Mouse (Mus musculus): ENCODE measurements around the gene Hist1h2bj. TPM values are rescaled to one million over a fixed set of nuclear protein-coding genes. Genes with fewer than 3 reads are reported as not detected.

Hist1h2bj gene
- 10 to 100 TPM; 12.9 to 15.9 TPM for total RNA-seq (2021)
- long read RNA-seq, experiment 1: 0 reads
- long read RNA-seq, experiment 2, partial matches to known transcripts: 0 of 2 reads
- long read RNA-seq, experiment 2, other reads (novel, unspliced or antisense): 1 of 2 reads

- Histone ChIP-seq H3K27ac (peak within 1 kb of the TSS; percentile 86), H3K4me3 (peak within 1 kb of the TSS; percentile 54)
- peak; percentile 89 to 96 for DNase-seq (ENCODE audit: low spot score in 2 of 2)
Measured at GRCm38 (mm10) chr13:22042568-22043502, at the start of gene Hist1h2bj, which contains the start of gene Hist1h2ag. Hist1h2bj (plus strand) TSS chr13:22043214. Hist1h2ag (minus strand) TSS chr13:22042944.

DNA sequence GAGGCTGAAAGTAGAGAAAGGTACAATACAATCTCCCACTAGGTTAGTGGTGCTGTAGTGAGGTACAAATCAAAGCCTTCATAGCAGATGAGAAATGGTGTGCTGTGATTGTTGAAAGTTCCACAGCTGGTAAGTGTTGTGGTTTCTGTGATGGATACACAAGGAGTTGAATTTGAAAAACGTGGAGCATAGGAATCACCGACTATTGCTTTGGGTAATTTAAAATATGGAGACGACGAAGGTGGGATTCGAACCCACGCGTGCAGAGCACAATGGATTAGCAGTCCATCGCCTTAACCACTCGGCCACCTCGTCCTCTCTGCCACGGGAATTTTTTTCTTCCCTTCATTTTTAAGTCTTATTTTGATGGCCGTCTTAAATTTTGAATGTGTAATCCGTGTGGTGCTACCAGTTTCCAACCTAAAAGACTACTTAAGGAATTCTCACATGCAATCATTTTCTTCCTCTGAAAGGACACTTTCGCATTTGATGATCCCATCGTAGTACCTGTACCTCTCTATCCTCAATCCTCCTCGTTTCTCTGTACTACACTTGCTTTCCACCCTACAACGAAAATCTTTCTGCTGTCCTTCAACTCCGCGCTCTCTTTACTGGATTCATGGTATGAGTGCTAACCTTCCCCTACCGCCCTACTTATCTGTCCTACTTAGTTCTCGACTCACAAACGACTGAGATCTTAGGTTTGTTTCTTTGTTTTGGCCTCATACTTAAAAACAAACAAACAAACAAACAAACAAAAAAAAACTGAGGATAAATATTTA lies 48.9 kb upstream of the Hist1h2bj start:
- TF ChIP-seq CTCF (conservative IDR thresholded peaks at IDR 0.05): no peak
- Histone ChIP-seq H3K27ac (no peak overlapping the region), H3K4me3 (no peak overlapping the region)
- peak in 1 of 2 experiments; percentile 46 for DNase-seq (ENCODE audit: low spot score in 2 of 2)

- TF ChIP-seq CTCF (conservative IDR thresholded peaks at IDR 0.05): no peak
- no peak overlapping the region for H3K27ac ChIP-seq
- H3K4me3 ChIP-seq: peak overlapping the region; percentile 31
- no peak for DNase-seq (ENCODE audit: low spot score in 2 of 2)
Measured at GRCm38 (mm10) chr13:21994896-21995295, 48.1 kb upstream of the Hist1h2bj start.

DNA sequence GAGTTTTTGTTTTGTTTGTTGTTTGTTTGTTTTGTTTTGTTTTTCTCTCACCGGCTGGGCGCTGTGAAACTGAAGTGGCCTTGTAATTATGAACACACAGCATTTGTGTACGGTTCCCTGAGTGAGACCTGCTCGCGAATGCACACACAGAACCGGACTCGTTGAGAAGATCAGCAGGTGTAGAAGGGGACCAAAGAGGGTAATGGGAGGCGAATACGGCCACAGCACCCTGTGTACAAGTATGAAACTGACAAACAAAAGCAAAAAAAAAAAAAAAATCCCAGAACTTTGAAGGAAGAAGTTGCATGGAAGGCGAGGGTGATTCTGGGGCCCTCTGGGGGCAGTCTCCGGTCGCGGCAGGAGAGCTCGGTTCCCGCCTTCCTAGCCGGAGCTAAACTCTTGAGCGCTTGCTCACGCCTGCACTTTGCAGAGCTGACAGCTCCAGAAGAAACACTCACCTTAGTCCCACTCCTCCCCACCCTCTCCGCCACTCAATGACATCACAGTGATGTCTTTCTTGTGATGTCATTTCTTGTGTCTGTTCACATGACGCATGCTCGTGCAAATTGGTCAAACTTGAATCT lies 47.6 kb upstream of the Hist1h2bj start:
- peak; percentile 18; the same call in 1 of the 2 replicates for TF ChIP-seq CTCF (conservative IDR thresholded peaks at IDR 0.05)
- no peak overlapping the region for H3K27ac ChIP-seq
- DNase-seq (ENCODE audit: low spot score in 2 of 2): no peak
- H3K4me3 ChIP-seq: peak overlapping the region; percentile 31

DNA sequence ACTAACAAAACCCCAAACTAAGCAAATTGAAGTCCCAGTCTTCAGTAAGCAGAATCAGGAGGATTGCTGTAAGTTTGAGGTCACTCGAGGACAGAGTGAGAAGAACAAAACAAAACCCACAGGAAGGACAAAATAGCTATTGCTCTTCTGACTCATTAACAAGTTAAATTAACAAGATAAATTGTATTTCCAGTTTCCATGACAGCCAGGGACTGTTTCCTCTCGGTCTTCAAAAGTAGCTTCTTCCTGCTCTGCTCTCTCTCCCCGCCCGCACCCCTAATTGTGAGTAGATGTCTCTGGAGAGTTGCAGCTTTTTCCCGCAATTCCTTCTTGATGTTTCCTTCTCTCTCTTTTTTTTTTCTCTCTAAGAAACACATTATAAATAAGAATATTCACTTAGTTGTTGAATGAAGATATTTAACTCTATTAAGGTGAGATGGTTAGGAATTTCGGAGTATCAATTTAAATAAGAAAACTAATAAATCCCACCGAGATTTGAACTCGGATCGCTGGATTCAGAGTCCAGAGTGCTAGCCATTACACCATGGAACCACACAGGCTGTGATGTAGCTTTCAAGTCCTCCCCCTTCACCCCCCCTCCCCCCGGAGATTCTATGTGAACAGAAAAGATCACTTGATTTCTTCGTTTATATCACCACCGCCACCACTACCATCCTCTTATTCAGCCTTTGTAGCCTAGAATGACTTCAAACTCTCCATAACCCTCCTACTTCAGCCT lies 46.7 kb upstream of the Hist1h2bj start:
- no peak for DNase-seq (ENCODE audit: low spot score in 2 of 2)
- no peak overlapping the region for H3K27ac ChIP-seq
- H3K4me3 ChIP-seq: peak overlapping the region; percentile 39
- no peak for TF ChIP-seq CTCF (conservative IDR thresholded peaks at IDR 0.05)

DNA sequence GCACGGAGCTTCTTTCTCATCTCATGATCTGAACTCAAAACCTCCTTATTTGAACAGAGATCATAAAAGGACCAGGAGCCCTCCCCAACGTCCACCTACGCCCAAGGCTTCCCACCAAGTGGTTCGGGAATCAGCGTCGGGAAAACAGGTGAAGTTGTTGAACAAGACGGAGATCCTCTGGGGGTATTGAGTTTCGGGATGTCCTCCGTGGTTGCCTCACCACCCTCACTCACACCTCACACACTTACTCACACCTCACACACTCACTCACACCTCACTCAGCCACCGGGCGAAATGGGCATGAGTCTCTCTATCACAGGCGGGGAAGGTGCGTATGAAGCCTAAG lies 46.2 kb upstream of the Hist1h2bj start:
- TF ChIP-seq CTCF (conservative IDR thresholded peaks at IDR 0.05): no peak
- peak overlapping the region; percentile 39 for H3K4me3 ChIP-seq
- no peak overlapping the region for H3K27ac ChIP-seq
- no peak for DNase-seq (ENCODE audit: low spot score in 2 of 2)

DNA sequence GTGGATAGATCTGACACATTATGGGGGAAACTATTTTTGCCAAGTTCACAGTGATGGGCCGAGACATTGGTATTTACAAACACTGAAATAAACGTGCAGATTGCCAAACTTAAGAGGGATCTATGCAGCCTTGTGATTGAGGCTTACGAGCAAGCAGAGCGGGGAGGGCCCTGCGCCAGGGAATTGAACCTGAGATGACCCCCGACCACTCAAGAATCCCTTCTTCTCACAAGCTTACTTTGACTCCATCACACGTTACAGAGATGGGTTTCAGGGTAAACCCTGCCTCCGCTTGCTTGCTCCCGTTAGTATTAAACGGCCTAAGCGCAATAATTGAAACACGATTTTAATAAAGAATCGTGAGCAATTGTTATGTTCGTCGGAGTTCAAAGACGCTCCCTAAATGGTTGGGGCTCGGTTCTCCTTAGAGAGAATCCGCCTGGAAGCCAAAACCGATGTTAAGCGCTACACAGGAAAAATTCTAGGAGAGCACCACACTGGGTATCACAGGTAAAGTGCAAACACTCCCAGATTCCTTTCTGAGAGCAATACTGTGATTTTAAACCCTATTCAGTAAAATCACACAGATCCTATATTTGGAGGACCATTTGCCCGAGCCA lies 45.7 kb upstream of the Hist1h2bj start:
- no peak for DNase-seq (ENCODE audit: low spot score in 2 of 2)
- TF ChIP-seq CTCF (conservative IDR thresholded peaks at IDR 0.05): no peak
- H3K4me3 ChIP-seq: peak overlapping the region; percentile 39; the same call in 1 of the 2 replicates
- no peak overlapping the region for H3K27ac ChIP-seq

- DNase-seq (ENCODE audit: low spot score in 2 of 2): no peak
- TF ChIP-seq CTCF (conservative IDR thresholded peaks at IDR 0.05): no peak
- no peak overlapping the region for H3K4me3 ChIP-seq
- H3K27ac ChIP-seq: no peak overlapping the region
Measured at GRCm38 (mm10) chr13:21997821-21998220, 45.2 kb upstream of the Hist1h2bj start.

DNA sequence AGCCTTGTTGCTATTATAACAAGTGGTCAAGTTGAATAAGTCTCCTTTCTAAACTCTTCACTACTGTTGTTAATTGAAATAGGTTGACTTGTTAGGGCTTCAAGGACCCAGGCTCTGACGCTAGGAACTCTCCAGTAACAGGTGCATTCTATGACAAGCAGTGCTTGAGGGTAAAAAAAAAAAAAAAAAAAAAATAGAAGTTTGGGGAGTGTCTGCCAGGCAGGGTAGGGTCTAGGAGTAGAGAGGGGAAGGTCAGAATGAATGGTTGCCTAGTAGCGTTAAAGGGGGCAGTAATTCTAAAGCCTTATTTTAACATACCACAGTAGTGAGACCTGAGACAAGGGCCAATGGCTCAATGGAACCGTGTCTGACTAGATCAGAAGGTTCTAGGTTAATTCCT lies 44.6 kb upstream of the Hist1h2bj start:
- DNase-seq (ENCODE audit: low spot score in 2 of 2): no peak
- H3K27ac ChIP-seq: no peak overlapping the region
- TF ChIP-seq CTCF (conservative IDR thresholded peaks at IDR 0.05): no peak
- no peak overlapping the region for H3K4me3 ChIP-seq

DNA sequence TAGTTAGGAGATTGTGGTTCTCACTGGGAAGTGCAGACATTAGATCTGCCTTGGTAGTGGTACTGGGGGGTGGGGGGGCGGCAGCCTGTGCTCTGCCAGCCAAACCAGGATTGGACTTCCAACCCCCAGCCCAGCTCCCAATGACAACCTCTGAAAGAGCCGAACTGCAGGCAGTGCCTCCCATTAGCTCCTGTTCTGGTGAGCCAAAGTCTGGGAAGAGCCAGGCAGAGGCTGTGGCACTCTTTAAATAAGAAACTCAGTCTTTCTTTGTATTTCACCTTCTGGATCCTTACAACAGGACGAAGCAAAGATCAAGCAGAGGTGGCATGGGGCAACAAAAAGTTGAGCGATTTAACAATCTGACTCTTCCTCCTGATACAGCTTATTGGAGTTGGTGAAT lies 43.9 kb upstream of the Hist1h2bj start:
- TF ChIP-seq CTCF (conservative IDR thresholded peaks at IDR 0.05): no peak
- no peak overlapping the region for H3K4me3 ChIP-seq
- DNase-seq (ENCODE audit: low spot score in 2 of 2): no peak
- H3K27ac ChIP-seq: no peak overlapping the region

DNA sequence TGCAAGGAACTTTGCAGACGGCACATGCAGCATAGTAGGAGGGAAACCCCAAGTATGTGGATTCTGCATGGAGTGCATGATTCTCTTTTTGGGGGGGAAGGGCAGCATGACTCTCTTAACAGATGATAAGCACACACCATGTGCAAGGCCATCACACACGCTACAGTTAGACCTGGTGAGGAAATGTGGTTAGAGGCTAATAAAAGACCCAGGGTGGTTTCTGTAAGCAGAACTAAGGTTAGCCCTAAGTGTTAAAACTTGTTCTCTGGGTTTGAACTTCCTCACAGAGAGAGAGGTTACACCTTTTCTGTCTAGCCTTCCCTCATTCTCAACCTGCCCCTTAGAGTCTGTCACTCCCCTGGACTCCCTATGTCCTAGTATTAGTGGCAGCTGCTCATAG lies 41.7 kb upstream of the Hist1h2bj start:
- H3K4me3 ChIP-seq: no peak overlapping the region
- no peak overlapping the region for H3K27ac ChIP-seq
- no peak for TF ChIP-seq CTCF (conservative IDR thresholded peaks at IDR 0.05)
- no peak for DNase-seq (ENCODE audit: low spot score in 2 of 2)

DNA sequence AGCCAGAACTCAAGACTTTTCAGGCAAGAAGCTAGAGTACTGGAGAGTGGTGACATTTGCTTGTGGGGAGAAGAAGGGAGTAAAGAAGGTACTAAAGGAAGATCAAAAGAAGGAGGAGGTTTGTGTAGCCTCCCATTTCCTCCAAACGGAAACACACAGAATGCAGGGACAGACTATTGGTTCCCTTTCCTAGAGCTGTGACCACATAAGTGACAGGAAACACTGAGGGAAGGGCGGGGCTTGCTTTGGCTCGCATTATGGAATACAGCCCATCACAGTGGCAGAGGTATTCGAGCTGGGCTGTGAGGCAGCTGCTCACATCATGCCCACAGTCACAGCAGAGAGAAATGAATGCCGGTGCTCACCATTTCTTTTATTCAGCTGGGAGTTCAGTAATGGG lies 41.2 kb upstream of the Hist1h2bj start:
- Histone ChIP-seq H3K4me3 (no peak overlapping the region), H3K27ac (no peak overlapping the region)
- no peak for TF ChIP-seq CTCF (conservative IDR thresholded peaks at IDR 0.05)
- no peak for DNase-seq (ENCODE audit: low spot score in 2 of 2)
